Mouse (Mus musculus): ENCODE measurements around the gene Gas2l2.

DNA sequence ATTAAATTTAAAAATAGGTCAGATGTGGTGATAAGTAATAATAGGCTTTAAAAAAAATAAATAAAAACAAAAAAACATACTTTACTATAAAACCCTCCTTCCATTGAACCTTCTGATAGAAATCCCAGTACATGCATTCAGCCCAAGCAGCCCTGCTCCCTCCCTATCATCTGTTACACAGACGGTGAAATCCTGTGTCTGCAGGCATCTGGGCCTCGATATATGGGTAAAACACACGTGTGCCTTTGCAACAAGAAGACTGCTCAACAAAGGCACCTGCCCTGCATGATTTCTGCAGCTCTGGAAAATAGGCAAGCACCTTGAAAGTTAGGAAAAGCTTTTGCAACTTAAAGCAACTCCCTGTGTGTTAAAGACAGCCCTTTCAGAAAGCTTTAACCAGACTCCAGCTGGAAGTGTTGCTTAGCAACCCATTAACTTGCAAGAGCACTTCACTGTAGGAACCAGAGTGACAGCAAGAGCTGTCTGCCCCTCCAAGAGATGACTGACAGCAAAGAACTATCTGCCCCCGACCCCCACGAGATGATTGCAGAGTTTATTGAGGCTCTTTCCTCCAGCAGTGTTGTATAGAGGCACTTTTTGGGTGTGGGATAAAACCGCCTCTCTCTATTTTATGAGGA is 34.3 kb downstream of the Gas2l2 start:
- no peak for TF ChIP-seq CTCF (IDR thresholded peaks at IDR 0.05; ENCODE audit: extremely low read depth, insufficient read depth, low read length)
- no peak for TF ChIP-seq POLR2A (IDR thresholded peaks at IDR 0.05; ENCODE audit: extremely low read depth, insufficient read depth, low read length)

Data from cortical plate, adult 2 months (tissue).